Mouse (Mus musculus) forebrain, embryonic 14.5 days (tissue): Measurements from ENCODE around the gene Arl13a. TPM values are rescaled to one million over a fixed set of nuclear protein-coding genes. Genes with fewer than 3 reads are reported as not detected.

ENCODE experiments used
- ATAC-seq: fragments of 200-750 bp; cut with Nextera tagmentation; 2 replicates; pipeline ENCODE4 v1.8.0; 2017; ENCODE audit warnings: mild to moderate bottlenecking, moderate library complexity
- DNase-seq: peaks from one replicate; pipeline ENCODE4 v3.0.0-alpha.2; 2015; ENCODE audit warnings: low spot score
- H3K27ac ChIP-seq: fragments of 300-500 bp; sonication (generic); 2 replicates; pipeline ENCODE4 v1.5.1; 2014; ENCODE audit warnings: low read depth, mild to moderate bottlenecking, control low read depth, low read length, moderate library complexity
- H3K27me3 ChIP-seq: fragments of 300-500 bp; sonication (generic); replicated peaks from 2 replicates; pipeline ENCODE4 v1.6.1; 2014; ENCODE audit warnings: low read length, control low read depth, mixed read lengths; ENCODE audit not compliant: control insufficient read depth, insufficient read depth
- H3K36me3 ChIP-seq: fragments of 300-500 bp; sonication (generic); 2 replicates; pipeline ENCODE4 v1.6.1; 2014; ENCODE audit warnings: low read length, control low read depth; ENCODE audit not compliant: control insufficient read depth, insufficient read depth
- H3K4me1 ChIP-seq: fragments of 300-500 bp; sonication (generic); 2 replicates; pipeline ENCODE4 v1.6.1; 2014; ENCODE audit warnings: antibody characterized with exemption, low read length, control low read depth; ENCODE audit not compliant: control insufficient read depth, insufficient read depth
- H3K4me2 ChIP-seq: fragments of 300-500 bp; sonication (generic); 2 replicates; pipeline ENCODE4 v1.6.1; 2014; ENCODE audit warnings: mild to moderate bottlenecking, control low read depth, low read length
- H3K4me3 ChIP-seq: fragments of 300-500 bp; sonication (generic); 2 replicates; pipeline ENCODE4 v1.5.1; 2014; ENCODE audit warnings: low read depth, low read length, control low read depth
- H3K9ac ChIP-seq: fragments of 300-500 bp; sonication (generic); 2 replicates; pipeline ENCODE4 v1.6.1; 2014; ENCODE audit warnings: mild to moderate bottlenecking, low read length, control low read depth, moderate library complexity
- H3K9me3 ChIP-seq: fragments of 300-500 bp; sonication (generic); replicated peaks from 2 replicates; pipeline ENCODE4 v1.6.1; 2016; ENCODE audit warnings: low read length, control low read depth, mixed read lengths; ENCODE audit not compliant: control insufficient read depth
- WGBS: fragments of 180-500 bp; shearing (Covaris S2); extraction: QIAGEN DNeasy Blood & Tissue Kit; methylation state at CpG from one replicate; pipeline ENCODE4 v1.1.7; 2014; 5-methylcytosine and 5-hydroxymethylcytosine counted together
- polyA plus RNA-seq: library from polyadenylated mRNA; unstranded; fragments of >200 nt; fragmentation: Nextera tagmentation; extraction: Ambion mirVana; gene quantifications from 2 replicates; pipeline ENCODE4 v1.2.1, GENCODE M21; 2014

Arl13a gene
- polyA plus RNA-seq, 1 experiment from 2014 or later, result not detected

DNA sequence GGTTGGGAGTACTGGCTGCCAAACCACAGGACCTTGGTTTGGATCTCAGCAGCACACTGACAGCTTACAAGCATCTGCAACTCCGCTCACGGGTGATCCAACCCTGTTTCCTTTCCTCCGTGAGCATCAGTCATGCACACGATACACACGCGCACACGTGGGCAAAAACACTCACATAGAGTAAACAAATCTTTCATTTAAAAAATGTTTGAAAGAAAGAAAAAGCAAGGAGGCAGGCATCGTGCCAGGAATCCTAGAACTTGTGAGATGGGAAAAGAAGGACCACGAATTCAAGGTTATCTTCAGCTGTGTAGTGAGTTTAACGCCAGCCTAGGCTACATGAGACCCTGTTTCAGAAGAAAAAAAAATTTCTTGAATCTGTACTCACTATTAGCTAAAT is 58.6 kb downstream of the Arl13a start:
- Histone ChIP-seq H3K9ac (no peak overlapping the region), H3K4me2 (no peak overlapping the region), H3K27me3 (no peaks in the 10 kb centered on the region), H3K27ac (no peak overlapping the region), H3K4me3 (no peak overlapping the region), H3K9me3 (no peaks in the 10 kb centered on the region), H3K4me1 (no peaks in the 10 kb centered on the region), H3K36me3 (no peaks in the 10 kb centered on the region)
- 91% methylated on average over 10 of the region's 10 CpGs for WGBS
- DNase-seq, result no peak
- ATAC-seq, result no peak

DNA sequence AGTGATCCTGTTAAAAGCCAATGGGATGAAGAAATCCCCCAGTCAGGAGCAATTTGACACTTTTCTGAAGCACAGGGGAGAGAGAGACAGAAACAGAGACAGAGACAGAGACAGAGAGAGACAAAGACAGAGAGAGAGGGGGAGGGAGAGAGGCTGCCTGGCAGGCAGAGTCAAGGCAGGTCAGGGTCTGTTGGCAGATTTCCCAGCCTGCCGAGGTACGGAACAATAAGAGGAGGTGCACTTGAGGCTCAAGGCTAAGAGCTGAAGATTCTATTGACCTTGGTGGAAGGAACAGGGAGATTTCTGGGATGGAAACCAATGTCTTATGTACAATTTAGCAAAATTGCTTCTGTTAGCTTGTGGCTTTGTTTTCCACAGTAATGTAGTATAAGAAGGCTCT is 60.9 kb downstream of the Arl13a start:
- no peak for ATAC-seq
- no peaks in the 10 kb centered on the region for H3K36me3 ChIP-seq
- H3K4me2 ChIP-seq, result no peak overlapping the region
- WGBS, result 32% methylated on average over 2 of the region's 2 CpGs
- no peak for DNase-seq
- no peak overlapping the region for H3K27ac ChIP-seq
- no peaks in the 10 kb centered on the region for H3K9me3 ChIP-seq
- no peak overlapping the region for H3K9ac ChIP-seq
- no peaks in the 10 kb centered on the region for H3K4me1 ChIP-seq
- H3K27me3 ChIP-seq, result no peaks in the 10 kb centered on the region
- no peak overlapping the region for H3K4me3 ChIP-seq

Other genes with a start within 250 kb of the Arl13a start
- gene Sytl4, start 205.7 kb upstream of the Arl13a start, polyA plus RNA-seq, result 0.53 and 0.58 TPM in 2 replicates
- gene Cstf2, start 128.3 kb upstream of the Arl13a start, polyA plus RNA-seq, result 62.5 and 74.9 TPM in 2 replicates
- gene Xkrx, start 25.4 kb upstream of the Arl13a start, polyA plus RNA-seq, result 0.28 and 0.46 TPM in 2 replicates
- gene Nox1, start 34.5 kb downstream of the Arl13a start, polyA plus RNA-seq, result not detected in 2 replicates
- 8.7 and 9.3 TPM in 2 replicates for gene Trmt2b, start 89.5 kb downstream of the Arl13a start, polyA plus RNA-seq
- 78.0 and 95.9 TPM in 2 replicates for gene Tmem35a, start 107.7 kb downstream of the Arl13a start, polyA plus RNA-seq
- 17.4 and 18.9 TPM in 2 replicates for gene Cenpi, start 120.6 kb downstream of the Arl13a start, polyA plus RNA-seq
- gene Drp2, start 217.1 kb downstream of the Arl13a start, polyA plus RNA-seq, result 12.8 and 16.6 TPM in 2 replicates